Comparison of ENCODE assay signal across 28 mouse cellular contexts in the genomic region with DNA sequence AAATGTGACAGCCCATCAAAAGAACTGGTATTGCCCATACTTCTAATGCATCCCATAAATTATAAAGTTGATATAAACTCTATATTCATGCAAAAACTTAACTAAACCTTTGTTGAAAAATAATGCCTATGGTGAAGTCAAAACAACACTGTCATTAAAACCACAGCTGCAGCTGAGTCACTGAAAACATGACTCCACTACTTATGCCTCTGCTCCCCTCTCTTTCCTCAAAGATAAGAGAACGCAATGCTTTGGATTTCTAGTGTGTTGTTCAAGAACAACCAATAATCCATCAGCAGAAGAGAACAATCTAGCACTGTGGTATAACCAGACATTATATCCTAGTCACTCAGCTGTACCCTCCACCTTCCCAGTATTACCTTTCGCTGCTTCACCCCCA. TPM values are rescaled to one million over a fixed set of nuclear protein-coding genes. Genes with fewer than 3 reads are reported as not detected.
A peak's percentile ranks its signal among the peaks of the same experiment; 100 is the strongest.
DNase-seq lines count a peak whose midpoint lies in the region; ATAC-seq lines count a peak whose summit lies in the region.
"Had no signal": no experiment of that assay in that cellular context is flagged by ENCODE, and none has a peak within 500 bp of the region (broad histone marks: within the 10 kb centered on the region; RNA-seq: fewer than 3 reads in every experiment).

No protein-coding gene starts in this region.

- H3K9me3 ChIP-seq in megakaryocyte, embryonic 14.5 days: no peaks in the 10 kb centered on the region
- H3K9me3 ChIP-seq in hindbrain, embryonic 11.5 days (ENCODE audit: control insufficient read depth, low read length): no peaks in the 10 kb centered on the region
- H3K9me3 ChIP-seq in midbrain, embryonic 11.5 days (ENCODE audit: control insufficient read depth, low read length): no peaks in the 10 kb centered on the region
- H3K9me3 ChIP-seq: embryonic facial prominence, embryonic 13.5 days; embryonic facial prominence, embryonic 15.5 days; forebrain, embryonic 10.5 days; forebrain, embryonic 12.5 days; forebrain, embryonic 15.5 days; G1E had no signal

- peaks cover 43% of the 10 kb centered on the region for H3K36me3 ChIP-seq in megakaryocyte, embryonic 14.5 days (replicated peaks; ENCODE audit: low read length)
- H3K36me3 ChIP-seq in hindbrain, embryonic 11.5 days (ENCODE audit: control insufficient read depth, insufficient read depth, low read length): no peaks in the 10 kb centered on the region
- H3K36me3 ChIP-seq in midbrain, embryonic 11.5 days (ENCODE audit: control insufficient read depth, insufficient read depth, low read length): no peaks in the 10 kb centered on the region

- H3K4me2 ChIP-seq in hindbrain, embryonic 11.5 days (replicated peaks; ENCODE audit: low read depth, low read length): no peak overlapping the region
- H3K4me2 ChIP-seq in midbrain, embryonic 11.5 days: no peak overlapping the region
- H3K4me2 ChIP-seq: embryonic facial prominence, embryonic 13.5 days; embryonic facial prominence, embryonic 15.5 days; forebrain, embryonic 12.5 days; forebrain, embryonic 15.5 days had no signal

- H3K4me1 ChIP-seq in megakaryocyte, embryonic 14.5 days: peaks cover 40% of the 10 kb centered on the region
- H3K4me1 ChIP-seq in hindbrain, embryonic 11.5 days (replicated peaks; ENCODE audit: control insufficient read depth, insufficient read depth, low read length): no peaks in the 10 kb centered on the region
- no peaks in the 10 kb centered on the region for H3K4me1 ChIP-seq in midbrain, embryonic 11.5 days (ENCODE audit: control insufficient read depth, insufficient read depth, low read length)
- H3K4me1 ChIP-seq: embryonic facial prominence, embryonic 13.5 days; embryonic facial prominence, embryonic 15.5 days; forebrain, embryonic 10.5 days; forebrain, embryonic 12.5 days; forebrain, embryonic 15.5 days had no signal

- H3K4me3 ChIP-seq in megakaryocyte, embryonic 14.5 days (replicated peaks): peak overlapping the region; percentile 0
- H3K4me3 ChIP-seq in hindbrain, embryonic 11.5 days (ENCODE audit: low read depth, low read length): no peak overlapping the region
- H3K4me3 ChIP-seq in midbrain, embryonic 11.5 days (ENCODE audit: low read depth, low read length): no peak overlapping the region
- H3K4me3 ChIP-seq: embryonic facial prominence, embryonic 13.5 days; embryonic facial prominence, embryonic 15.5 days; erythroblast, embryonic 14.5 days; forebrain, embryonic 10.5 days; forebrain, embryonic 12.5 days; forebrain, embryonic 15.5 days had no signal

- no peak overlapping the region for H3K9ac ChIP-seq in hindbrain, embryonic 11.5 days (ENCODE audit: low read depth, low read length)
- H3K9ac ChIP-seq in midbrain, embryonic 11.5 days (ENCODE audit: low read length): no peak overlapping the region
- H3K9ac ChIP-seq: embryonic facial prominence, embryonic 13.5 days; embryonic facial prominence, embryonic 15.5 days; forebrain, embryonic 12.5 days; forebrain, embryonic 15.5 days had no signal

- H3K27me3 ChIP-seq in megakaryocyte, embryonic 14.5 days (replicated peaks): no peaks in the 10 kb centered on the region
- no peaks in the 10 kb centered on the region for H3K27me3 ChIP-seq in hindbrain, embryonic 11.5 days (ENCODE audit: control insufficient read depth, insufficient read depth, low read length)
- no peaks in the 10 kb centered on the region for H3K27me3 ChIP-seq in midbrain, embryonic 11.5 days (ENCODE audit: control insufficient read depth, insufficient read depth, low read length)
- H3K27me3 ChIP-seq: CH12.LX; embryonic facial prominence, embryonic 13.5 days; embryonic facial prominence, embryonic 15.5 days; forebrain, embryonic 12.5 days; forebrain, embryonic 15.5 days; Patski had no signal

- no peak for DNase-seq in hindbrain, embryonic 11.5 days (ENCODE audit: low spot score)
- no peak for DNase-seq in midbrain, embryonic 11.5 days (ENCODE audit: low spot score, missing footprints)
- DNase-seq: adrenal gland, adult 8-10 months; adrenal gland, postnatal 14 days; adrenal gland, postnatal 36 days; B cell, adult 2 months; cerebellum, adult 11-12 months; cerebellum, adult 2 months; cerebellum, adult 9-10 months; cerebellum, postnatal 10 days; cerebellum, postnatal 25 days; embryo, embryonic 11 days had no signal

- no peak overlapping the region for H3K27ac ChIP-seq in hindbrain, embryonic 11.5 days (ENCODE audit: low read depth, low read length)
- H3K27ac ChIP-seq in midbrain, embryonic 11.5 days (ENCODE audit: low read depth, low read length): no peak overlapping the region
- H3K27ac ChIP-seq: embryonic facial prominence, embryonic 13.5 days; embryonic facial prominence, embryonic 15.5 days; forebrain, embryonic 10.5 days; forebrain, embryonic 12.5 days; forebrain, embryonic 15.5 days had no signal

- no peak for ATAC-seq in megakaryocyte, adult 5-6 weeks (ENCODE audit: poor library complexity, severe bottlenecking)
- peak; percentile 56 for ATAC-seq in common myeloid progenitor, adult 5-6 weeks (replicated peaks; ENCODE audit: low read depth, poor library complexity, severe bottlenecking)
- ATAC-seq in hindbrain, embryonic 11.5 days (ENCODE audit: low FRiP score): no peak
- no peak for ATAC-seq in midbrain, embryonic 11.5 days (ENCODE audit: low FRiP score)
- ATAC-seq: activated CD4-positive, CD25-positive, alpha-beta regulatory T cell, adult 4 months; CD4-positive, CD25-positive, alpha-beta regulatory T cell, adult 4 months; Patski had no signal

- WGBS in hindbrain, embryonic 11.5 days: 98% methylated on average over 2 of the region's 2 CpGs
- 100% methylated on average over 2 of the region's 2 CpGs for WGBS in midbrain, embryonic 11.5 days

RNA-seq across cellular contexts. Expression of a gene that starts 8.0 kb away (rescaled TPM):
- polyA plus RNA-seq in megakaryocyte, embryonic 14.5 days (2012; ENCODE audit: insufficient read depth, low replicate concordance): not detected in 2 replicates
- 0.54 and 2.0 TPM in 2 replicates for total RNA-seq in megakaryocyte, adult 5-6 weeks (2015)
- total RNA-seq in megakaryocyte, adult 5-6 weeks (2017): 1.3 TPM in 1 of 2 replicates, not detected in the other
- total RNA-seq in common myeloid progenitor, adult 5-6 weeks (2017): not detected in 2 replicates
- not detected in 2 replicates for polyA plus RNA-seq in hindbrain, embryonic 11.5 days (2014; fragmentation: Nextera tagmentation; extraction: Ambion mirVana)
- polyA plus RNA-seq in midbrain, embryonic 11.5 days (2014; fragmentation: Nextera tagmentation; extraction: Ambion mirVana): not detected in 2 replicates
- total RNA-seq: adrenal gland, adult 18-20 months; adrenal gland, postnatal 14 days; CH12.LX; G1E had no signal
- polyA plus RNA-seq: activated CD4-positive, CD25-positive, alpha-beta regulatory T cell, adult 4 months; CD4-positive, CD25-positive, alpha-beta regulatory T cell, adult 4 months; embryonic facial prominence, embryonic 11.5 days; erythroblast, embryonic 14.5 days; forebrain, embryonic 10.5 days; forebrain, embryonic 12.5 days; G1E had no signal

RNA-seq across cellular contexts. Expression of a gene that starts 17.3 kb away (rescaled TPM):
- 0.53 TPM in 1 of 2 replicates, not detected in the other for polyA plus RNA-seq in megakaryocyte, embryonic 14.5 days (2012; ENCODE audit: insufficient read depth, low replicate concordance)
- total RNA-seq in megakaryocyte, adult 5-6 weeks (2015): 14.6 and 14.8 TPM in 2 replicates
- 8.5 and 9.8 TPM in 2 replicates for total RNA-seq in megakaryocyte, adult 5-6 weeks (2017)
- 11.6 and 16.2 TPM in 2 replicates for total RNA-seq in common myeloid progenitor, adult 5-6 weeks (2017)
- 19.8 and 21.9 TPM in 2 replicates for polyA plus RNA-seq in hindbrain, embryonic 11.5 days (2014; fragmentation: Nextera tagmentation; extraction: Ambion mirVana)
- polyA plus RNA-seq in midbrain, embryonic 11.5 days (2014; fragmentation: Nextera tagmentation; extraction: Ambion mirVana): 20.2 and 22.3 TPM in 2 replicates

Comparison
In these comparisons a context has a peak if more than half of its experiments do, and no peak if none do; other contexts are left out.
1. RNA of a gene that starts 17.3 kb away (polyA plus RNA-seq): 20.2 to 22.3 TPM in midbrain, embryonic 11.5 days and 19.8 to 21.9 TPM in hindbrain, embryonic 11.5 days; 0.53 TPM in megakaryocyte, embryonic 14.5 days; every median in the first group is over 10 times any median in the second.